Mouse (Mus musculus) adrenal gland, adult (tissue): Measurements from ENCODE around the gene Galr2.
A peak's percentile ranks its signal among the peaks of the same experiment; 100 is the strongest.

ENCODE experiments used
- DNase-seq, 2 experiments: peaks; one replicate each; pipeline ENCODE4 v3.0.0; 2022 to 2023; ENCODE audit warnings: low spot score in 1 of 2; ENCODE audit not compliant: inconsistent age in 2 of 2

The Galr2 gene

GRCm38 (mm10) chr11:116306126-116306982, 25.6 kb downstream of the Galr2 start:
- DNase-seq, result peak; percentile 94 to 98

DNA sequence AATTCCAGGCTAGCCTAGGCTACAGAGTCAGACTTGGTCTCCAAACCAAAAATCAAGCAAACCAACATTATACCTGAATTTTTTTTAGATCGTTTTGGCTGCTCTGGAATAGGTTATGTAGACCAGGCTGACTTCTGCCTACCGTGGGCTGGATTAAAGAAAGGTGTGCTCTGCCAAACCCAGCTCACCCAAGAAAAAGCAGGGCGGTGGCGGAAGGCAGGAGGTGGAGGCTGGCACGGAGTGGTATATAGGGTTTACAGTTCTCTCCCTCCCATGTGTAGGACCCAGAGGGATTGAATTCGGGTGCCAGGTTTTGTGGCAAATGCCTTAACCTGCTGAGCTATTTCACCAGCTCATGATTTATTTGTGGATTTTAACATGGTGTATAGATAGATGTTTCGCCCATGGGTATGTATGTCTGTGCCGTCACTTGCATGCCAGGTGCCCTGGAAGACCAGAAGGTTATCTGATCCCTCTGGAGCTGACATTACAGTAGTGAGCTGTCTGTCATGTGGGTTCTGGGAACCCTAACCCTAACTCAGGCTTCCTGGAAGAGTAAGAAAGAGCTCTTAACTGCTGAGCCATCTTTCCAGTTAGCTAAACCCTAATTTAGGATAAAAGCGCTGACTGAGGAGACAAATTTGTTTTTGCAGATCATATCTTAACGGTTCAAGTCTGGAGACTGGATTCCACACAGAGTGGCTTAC, 26.4 kb downstream of the Galr2 start, which contains the start of gene Exoc7:
Exoc7 (minus strand) TSS at position 215 of the 707 bp plus-strand sequence.
- DNase-seq, result no peak

DNA sequence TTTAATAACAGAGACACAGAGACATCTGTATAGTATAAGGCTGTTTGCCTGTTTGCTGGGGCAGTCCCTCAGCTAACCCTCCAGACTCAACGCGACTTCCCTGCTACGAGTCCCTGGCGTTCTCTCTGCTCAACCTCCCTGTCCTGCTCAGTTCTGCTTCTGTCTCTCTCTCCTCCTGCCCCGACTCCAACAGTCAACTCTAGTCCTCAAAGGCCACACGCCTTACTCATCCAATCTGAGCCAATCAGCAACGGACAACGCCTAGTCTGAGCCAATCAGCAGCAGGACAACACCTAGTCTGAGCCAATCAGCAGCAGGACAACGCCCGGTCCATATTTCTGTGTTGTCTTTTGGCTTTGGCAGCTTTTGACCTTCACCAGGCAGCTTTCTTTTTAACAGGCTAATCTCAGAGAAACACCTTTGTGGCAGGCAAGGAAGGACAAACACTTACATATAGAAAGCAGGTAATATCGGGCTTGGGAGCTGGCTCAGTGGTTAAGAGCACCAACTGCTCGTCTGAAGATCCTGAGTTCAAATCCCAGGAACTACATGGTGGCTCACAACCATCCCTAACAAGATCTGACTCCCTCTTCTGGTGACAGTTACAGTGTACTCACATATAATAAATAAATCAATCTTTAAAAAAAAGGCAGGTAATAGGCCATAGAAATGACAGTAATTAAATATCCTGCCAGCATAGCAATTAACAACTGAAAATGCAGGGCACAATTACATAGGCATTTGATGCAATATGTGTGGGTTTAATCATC, 27.2 kb downstream of the Galr2 start:
- DNase-seq, result no peak

- no peak for DNase-seq
Observed at GRCm38 (mm10) chr11:116309601-116310000, 28.9 kb downstream of the Galr2 start.

GRCm38 (mm10) chr11:116311169-116311568, 30.4 kb downstream of the Galr2 start:
- DNase-seq, result no peak

GRCm38 (mm10) chr11:116312359-116312758, 31.6 kb downstream of the Galr2 start:
- no peak for DNase-seq

- peak; percentile 85 to 95 for DNase-seq
Observed at GRCm38 (mm10) chr11:116318719-116319659, 38.2 kb downstream of the Galr2 start.

DNA sequence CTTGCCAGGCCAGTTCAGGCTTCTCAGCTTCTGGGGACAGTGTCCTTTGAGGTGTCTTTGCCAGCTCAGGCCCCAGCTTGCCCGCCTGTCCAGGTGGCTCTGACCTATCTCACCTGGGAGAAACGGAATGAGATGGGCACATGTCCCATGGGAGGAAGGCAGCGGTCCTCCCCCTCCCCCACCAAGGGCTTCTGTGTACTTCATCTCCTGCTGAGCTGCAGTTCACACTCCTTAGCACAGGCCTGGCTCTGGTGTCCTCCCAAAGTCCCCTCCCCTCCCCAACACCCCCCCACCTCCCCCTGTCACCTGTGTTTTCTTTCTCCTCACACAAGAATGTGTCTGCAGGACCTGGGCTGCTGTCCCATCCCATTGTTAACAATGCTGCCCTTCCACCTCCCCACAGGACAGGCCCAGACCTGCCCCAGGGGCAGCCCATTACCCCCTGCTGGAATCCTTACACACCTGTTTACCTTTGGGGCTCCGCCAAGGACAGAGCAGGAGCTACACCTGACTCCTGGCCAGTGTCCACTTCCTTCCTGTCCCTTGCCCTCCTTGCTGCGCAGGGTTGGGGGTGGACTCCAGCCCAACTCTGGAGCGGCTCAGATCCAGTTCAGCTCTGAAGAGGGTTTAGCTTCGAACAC, 46.3 kb downstream of the Galr2 start:
- DNase-seq, result no peak

- no peak for DNase-seq
Observed at GRCm38 (mm10) chr11:116329314-116330210, 48.8 kb downstream of the Galr2 start.

DNA sequence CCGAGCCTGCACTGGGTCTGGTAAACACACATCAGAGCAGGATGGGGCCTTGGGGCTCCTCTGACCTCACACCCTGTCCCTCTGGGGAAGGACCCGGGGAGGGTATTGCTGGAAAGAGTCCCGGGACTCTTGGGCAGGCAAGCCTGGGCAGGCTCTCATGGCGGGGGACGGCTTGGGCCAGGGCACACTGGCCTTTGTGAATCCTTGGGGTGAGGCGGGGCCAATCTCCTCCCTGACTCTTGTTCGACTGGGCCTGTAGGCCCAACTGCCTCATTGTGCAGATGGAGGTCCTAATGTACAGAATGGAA, 49.4 kb downstream of the Galr2 start:
- no peak for DNase-seq

- DNase-seq, result no peak
Observed at GRCm38 (mm10) chr11:116332232-116332982, 51.7 kb downstream of the Galr2 start.

- DNase-seq, result no peak
Observed at GRCm38 (mm10) chr11:116332983-116333270, 52.2 kb downstream of the Galr2 start.
